Mouse (Mus musculus) layer of hippocampus, postnatal 36 days (tissue): ENCODE results near the gene Tmem140. TPM values are rescaled to one million over a fixed set of nuclear protein-coding genes. Genes with fewer than 3 reads are reported as not detected.

Source experiments
- DNase-seq, 2 experiments: peaks; one replicate each; pipeline ENCODE4 v3.0.0; 2022
- total RNA-seq, 2 experiments: library from RNA; stranded (reverse); gene quantifications; 2 replicates each; pipeline ENCODE4 v1.2.3; 2021

The Tmem140 gene
- total RNA-seq: 1 to 10 TPM; 1.8 to 2.4 TPM

DNA sequence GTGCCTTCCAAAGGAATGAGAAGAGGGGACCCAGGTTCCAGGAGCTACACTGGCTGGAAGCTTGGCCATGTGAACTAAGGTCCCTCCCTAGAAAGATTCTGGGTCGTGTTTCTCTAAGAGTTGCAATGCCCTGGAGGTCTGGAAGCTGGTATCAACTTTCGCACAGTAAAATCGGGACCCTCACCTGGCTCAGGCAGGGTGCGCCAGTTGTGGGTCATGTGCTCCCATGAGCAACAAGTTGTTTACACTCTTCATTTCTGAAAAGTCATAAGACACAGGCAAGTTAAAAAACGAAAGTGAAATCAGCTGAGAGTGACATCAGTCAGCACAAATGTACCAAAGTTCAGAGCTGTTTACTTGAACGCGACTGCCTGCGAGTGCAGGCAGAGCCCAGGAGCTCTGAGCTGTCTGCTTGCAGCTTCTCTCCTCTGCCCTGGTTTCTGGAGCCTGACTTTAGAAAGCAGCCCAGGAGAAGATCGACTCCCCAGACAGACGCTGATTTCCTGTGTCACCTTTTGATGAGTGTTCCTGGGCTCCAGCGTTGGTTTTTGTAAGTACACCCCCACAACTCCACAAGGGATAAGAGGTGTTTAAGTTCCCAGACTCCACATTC, at the start of gene Tmem140:
Gene Tmem140 (plus strand): TSS at position 356 of the 613 bp plus-strand sequence.
- DNase-seq: no peak

DNA sequence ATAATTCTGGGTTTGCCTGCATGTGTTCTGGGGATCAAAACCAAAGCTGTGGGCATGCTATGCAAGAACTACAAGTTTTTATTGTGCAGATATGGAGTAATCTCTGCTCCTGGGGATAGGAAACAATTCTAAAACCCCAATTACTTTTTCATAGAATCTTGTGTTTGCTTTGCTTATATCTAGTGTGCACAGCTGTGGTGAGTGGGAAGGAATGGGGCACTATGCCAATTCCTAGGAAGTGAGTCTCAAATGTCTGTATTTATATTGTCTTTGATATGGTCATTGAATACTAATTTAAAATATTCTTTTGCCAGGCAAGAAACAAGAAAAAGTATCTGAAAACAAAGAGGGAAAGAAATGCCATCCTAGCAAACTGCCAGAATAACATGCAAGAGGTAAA, 38.5 kb upstream of the Tmem140 start:
- DNase-seq: peak in 1 of 2 experiments; percentile 8

DNA sequence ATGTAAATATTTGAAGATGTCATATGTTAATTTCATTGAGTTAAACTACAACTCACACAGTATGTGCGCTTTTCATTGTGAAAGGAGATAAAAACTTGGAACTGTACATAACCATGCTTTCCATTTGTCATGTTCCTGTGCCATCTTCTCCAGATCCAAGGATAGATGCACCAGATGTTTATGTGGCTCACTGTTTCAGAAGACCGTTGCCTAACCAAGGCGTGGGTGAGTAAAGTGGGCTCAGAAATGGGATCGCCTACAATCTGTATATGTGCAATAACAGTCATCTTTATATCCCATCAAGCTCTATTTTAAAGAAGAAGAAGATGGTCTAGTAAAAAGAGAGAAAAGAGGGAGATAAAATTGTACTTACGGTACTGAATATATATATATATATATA, 30.6 kb upstream of the Tmem140 start:
- DNase-seq: no peak

DNA sequence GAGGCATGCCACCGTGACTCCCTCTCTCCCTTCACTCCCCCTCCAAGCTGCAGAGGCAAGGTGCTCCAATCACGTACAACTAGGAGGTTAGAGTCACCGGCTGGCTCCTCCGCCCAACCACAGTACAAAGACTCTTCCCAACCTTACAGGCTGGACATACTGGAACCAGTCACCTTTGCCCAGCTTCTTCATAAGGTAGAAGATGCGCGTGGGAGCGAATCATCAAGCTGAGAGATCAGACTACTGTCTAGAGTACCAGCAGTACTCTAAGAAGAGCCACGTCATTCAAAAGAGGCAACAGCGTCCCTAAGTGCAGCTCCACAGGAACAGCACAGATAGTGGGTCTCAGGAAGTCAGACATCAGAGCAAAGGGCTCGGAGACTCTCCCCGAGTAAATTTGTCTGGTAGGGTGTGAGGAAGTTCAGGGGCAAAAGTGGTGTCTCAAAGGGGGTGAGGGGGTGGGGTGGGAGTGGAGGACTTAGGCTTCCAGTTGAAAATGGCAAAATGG, 1.3 kb upstream of the Tmem140 start:
- DNase-seq: no peak

DNA sequence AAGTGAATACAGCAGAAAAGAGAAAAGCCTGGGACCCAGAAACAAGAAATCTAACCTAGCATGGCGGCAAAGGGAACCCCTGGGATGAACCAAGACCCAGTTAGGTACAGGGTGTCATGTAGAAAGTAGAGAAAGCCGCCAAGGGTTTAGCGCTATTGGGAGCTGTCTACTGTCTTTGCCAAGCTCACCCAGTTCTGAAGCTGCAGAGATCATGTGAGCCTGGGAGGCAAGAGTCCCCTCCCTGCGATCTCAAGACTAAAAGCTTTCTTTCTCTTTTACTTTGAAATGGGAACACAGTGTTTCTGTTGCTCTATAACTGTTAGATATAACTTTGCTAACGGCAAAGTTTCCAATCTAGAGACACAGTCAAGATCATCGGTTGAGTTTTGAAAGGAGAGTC, 565 bp upstream of the Tmem140 start:
- no peak for DNase-seq

DNA sequence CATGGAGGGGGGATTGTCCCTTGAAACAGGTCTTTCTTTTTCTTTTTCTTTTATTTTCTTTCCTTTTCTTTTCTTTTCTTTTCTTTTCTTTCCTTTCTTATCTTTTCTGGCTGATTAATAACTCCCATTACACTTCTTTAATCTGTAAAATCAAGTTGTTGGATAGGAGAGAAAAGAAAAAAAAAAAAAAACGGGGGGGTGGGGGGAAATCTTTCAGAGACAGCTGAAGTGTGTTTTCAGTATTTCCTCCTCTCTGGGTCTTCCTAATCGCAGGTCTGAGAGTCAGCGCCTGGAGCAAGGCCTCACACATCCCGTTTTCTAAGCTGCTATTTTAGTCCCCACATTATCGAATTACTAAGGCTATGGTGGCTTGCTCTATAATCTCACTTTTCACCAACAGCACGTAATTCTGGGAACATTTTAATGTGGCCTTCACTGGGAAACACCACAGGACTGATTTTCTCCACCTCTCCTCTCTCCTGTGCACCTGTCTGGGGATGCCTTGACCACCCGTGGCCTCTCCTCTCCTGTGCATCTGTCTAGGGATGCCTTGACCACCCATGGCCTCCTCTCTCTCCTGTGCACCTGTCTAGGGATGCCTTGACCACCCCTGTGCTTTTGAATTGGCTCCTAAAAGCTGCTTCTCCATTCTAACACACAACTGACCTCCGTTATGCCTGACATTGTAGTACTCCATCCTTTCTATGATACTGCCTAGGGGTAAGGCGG, 1.0 kb downstream of the Tmem140 start:
- DNase-seq: no peak

DNA sequence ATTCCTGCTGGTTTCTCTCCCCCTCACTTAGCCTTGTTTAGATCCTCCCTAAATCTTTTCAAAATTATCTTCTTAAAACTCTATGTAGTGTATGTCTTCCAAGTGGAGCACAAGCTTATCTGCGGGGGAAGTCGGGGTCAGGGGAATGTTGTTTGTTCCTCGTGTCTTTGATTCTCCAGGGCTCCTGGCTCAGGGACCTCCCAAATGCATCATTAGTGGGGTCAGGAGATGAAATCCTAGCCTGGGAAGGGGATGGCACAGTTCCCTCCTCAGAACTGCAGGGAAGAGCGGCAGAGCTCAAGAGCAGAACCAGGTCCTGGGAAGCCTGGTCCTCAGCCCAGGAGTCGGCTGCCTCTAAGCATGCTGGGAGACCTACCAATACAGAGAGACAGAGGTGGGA, 2.3 kb downstream of the Tmem140 start:
- DNase-seq: no peak

DNA sequence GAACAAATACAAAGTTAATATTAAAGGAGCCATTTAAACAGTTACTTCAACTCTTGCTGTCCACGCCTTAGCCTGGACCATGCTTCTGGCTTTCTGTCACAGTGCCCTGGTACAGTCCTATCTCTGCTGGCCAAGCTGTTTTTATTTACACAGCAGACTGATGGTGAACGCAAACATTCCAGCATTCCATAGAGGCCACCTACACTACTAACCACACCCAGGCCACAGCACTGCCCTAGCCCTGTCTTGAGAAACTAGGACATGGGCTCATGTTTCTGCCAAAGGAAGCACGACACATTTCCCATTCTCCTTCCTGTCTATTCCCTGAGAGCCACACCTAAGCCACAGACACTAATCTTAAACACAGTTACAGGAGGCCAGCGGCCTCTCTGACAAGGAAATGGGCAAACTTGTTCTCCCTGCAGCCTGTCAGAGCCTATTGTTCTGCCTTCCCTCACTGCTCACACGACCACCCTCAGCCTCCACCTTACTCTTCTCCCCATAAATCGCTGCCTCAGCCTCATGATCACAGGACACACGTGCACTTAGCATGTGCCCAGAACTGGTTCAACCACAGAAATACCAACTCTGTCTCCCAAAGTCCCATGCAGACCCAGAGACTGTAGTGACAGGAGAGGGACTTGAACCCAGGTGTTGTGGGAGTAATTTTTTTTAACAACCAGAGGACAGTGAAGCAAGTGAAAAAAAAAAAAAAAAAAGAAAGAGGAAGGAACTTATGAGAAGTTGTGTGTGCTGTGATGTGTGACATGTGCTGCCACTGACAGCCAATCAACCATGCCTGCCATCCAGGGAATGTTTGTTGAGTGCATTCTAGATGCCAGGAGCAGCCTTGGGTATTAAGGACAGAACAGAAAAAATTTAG, 3.0 kb downstream of the Tmem140 start:
- DNase-seq: no peak

DNA sequence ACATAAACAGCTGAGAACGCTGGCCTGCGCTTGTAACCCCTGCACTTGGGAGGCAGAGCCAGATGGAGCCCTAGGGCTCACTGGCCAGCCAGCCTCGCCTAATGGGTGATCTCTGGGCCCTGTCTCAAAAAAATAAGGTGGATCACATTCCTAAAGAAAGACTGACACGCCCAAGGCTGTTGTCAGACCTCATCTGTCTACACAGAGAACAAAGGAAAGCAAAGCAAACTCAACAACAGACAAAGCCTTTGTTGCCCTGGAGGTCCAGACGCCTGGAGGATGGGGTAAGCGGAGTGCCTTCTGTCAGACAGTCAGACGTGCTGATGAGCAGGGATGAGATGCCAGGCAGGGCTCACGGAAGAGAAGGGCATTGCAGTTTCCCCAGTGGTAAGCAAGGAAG, 3.8 kb downstream of the Tmem140 start:
- no peak for DNase-seq

DNA sequence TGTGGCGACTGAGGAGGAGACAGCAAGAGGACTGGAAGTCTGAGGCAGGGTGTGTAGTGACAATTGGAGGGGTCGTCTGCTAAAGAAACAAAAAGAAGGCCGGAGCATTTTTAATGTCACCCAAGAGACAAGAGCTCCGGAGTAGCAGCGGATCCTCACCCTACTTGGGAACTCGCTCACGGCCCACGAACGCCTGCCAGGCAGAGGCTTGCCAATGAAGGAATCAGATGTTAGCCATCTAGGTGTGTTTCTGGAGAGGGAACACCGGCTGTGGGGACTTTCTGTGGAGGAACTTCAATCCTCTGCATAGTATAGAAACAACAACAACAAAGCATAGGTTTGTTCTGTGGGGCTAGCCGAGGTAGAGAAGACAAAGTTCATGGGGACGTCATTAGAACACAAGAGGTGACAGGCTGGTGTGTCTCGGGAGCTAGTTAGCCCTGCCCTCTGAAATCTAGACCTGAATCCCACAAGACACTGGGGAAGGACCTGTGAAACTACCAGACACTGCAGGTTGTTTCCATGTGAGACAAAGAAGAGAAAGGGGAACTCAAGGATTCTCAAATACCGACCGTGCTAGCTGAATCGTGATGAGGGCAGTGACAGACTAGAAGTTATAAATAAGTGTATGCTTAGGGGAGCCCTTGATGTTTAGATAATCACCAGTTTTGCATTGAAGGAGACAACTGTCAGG, 4.5 kb downstream of the Tmem140 start:
- no peak for DNase-seq

DNA sequence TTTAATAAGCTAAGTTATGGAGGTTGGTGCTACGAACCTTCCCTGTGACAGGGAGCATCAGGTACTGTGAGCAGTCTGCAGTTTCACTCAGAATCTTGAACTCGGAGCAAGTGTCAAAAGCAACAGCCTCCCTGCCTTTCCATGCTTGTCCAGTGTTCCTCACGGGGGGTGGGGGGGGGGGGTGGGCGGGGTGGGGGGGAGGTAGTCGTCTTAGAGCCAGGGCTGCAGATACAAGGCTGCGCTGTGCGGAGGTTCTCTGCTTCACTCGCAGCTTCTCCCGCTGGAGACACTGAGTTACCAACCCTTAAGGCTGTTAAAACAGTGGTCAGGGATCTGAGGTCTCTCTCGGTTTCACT, 5.0 kb downstream of the Tmem140 start:
- no peak for DNase-seq

DNA sequence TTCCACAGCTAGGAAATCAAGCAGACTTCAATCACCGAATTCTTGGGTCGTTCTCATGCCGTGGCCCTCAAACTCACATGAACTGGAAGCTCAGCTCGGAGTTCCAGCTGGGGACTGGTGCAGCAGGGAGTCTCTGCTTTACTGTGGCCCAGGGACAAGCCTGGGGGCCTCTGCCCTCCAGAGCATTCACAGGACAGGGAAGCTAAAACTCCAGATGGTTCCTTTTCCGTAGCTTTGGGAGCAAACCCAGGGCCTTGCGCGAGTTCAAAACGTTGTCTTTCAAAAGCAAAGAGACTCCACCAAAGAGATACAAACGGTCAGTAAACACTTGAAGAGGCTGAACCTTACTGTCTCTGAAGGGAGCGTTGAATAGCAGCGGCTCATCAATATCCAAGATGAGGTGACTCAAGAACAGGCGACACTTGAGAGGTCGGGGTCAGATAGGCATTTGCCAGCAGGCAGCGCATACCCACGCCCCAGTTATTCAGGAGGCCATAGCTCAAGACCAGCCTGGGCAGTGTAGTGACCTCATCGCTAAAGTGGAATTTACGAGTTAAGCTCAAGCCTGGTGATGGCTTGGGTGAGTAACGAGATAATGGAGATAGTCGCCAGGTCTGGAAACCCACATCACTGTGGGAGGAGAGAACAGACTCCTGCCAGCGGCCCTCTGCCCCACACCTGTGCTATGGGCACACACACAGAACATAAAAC, 5.7 kb downstream of the Tmem140 start:
- no peak for DNase-seq

DNA sequence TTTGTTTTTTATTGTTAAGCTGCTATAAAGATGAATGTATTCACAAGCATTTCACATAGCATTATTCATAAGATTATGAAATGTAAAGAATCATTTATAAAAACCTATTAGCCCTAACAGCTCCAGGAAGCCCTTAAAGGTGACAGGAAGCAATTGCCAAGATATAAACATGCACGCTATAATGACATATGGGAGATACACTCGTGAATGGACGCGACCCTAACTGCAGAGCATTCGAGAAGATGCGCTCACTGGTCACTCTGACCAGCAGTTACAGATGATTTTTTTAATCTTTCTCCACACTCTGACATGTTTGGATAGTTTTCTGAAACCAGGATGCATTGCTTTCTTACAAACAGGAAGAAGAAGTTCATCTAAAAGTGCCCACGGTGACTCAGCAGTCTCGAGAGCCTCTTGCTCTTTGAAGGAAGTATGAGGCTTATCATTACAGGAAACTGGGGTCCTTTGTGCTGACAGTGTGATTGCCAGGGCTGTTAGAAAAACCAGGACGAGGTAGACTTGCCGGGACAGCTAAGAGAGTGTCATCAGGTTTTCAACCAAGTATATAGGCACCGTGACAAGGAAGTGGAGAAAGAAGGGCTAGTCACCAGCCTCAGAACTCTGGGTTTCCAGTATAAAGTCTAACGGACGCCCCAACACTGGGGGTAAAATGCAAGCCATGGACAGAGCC, 6.4 kb downstream of the Tmem140 start:
- DNase-seq: no peak

DNA sequence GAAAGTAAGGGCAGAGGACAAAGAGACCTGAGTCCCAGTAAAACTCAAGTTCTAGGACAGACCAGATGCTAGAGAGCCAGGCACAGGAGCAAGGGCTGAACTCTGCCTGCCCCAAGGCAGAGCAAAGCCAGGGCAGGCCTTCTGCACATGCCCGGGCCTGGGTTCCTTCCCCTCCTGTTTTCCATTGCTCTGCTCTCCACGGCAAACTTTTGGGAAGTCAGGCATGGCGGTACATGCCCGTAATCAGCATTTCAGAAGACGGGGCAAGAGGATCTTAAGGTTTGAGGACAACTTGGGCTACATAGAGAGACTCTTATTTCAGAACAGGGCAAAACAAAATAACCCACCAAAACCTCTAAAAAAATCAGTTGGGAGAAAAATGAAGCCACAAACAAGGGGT, 7.2 kb downstream of the Tmem140 start:
- no peak for DNase-seq

DNA sequence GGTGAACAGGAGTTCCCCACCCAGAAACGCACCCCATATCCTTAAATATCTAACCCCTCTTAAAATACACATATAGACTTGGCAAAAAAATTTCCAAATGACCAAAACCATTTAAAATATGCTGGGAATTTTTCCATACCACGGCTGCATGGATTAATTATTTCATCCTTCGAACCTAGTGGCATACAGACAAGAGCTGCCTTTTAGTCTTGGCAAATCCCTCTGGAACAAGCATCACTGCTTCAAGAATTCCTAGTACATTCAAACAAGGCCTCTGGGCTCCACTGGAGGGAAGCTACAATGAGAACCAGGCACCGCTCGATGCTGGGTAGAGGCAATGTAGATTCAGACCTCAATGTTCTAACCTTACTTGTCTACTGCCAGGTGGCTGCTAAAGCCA, 7.8 kb downstream of the Tmem140 start:
- DNase-seq: no peak

DNA sequence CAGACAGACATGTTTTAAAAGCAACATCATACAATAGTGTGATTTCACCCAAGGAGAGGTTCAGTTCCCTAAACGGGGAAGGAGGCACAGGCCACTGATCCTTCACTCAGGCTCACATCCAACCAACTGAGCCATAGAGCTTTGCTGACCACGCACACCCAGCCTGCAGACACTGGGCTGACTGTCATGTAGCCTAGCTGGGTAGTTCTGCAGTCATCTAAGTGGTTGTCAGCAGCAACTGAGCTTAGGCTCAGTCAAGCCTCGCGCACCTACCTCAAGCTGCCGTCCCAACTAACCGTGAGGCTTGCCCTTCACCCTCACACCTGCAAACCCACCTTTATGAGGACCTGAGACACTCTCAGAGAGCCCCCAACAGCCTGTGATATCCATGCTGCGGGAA, 9.0 kb downstream of the Tmem140 start:
- DNase-seq: no peak

DNA sequence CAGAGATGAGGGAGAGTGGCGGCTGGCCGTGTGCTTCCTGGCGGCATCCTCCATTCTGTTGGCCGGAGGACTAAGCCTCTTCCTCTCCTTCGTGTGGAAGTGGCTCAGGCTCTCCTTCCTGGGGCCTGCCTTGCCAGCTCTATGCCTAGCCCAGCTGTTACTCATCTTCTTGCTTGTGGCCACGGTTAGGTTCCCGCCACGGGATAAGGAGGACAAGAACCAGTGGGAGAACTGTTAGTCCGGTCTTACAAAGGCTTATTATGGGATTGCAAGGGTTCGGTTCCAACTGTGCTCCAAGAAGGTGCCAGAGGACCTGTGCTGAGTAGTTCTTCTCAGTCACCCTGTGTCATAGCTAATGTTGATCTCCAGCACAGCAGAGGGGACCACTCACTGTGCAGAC, 9.9 kb downstream of the Tmem140 start:
- DNase-seq: no peak

DNA sequence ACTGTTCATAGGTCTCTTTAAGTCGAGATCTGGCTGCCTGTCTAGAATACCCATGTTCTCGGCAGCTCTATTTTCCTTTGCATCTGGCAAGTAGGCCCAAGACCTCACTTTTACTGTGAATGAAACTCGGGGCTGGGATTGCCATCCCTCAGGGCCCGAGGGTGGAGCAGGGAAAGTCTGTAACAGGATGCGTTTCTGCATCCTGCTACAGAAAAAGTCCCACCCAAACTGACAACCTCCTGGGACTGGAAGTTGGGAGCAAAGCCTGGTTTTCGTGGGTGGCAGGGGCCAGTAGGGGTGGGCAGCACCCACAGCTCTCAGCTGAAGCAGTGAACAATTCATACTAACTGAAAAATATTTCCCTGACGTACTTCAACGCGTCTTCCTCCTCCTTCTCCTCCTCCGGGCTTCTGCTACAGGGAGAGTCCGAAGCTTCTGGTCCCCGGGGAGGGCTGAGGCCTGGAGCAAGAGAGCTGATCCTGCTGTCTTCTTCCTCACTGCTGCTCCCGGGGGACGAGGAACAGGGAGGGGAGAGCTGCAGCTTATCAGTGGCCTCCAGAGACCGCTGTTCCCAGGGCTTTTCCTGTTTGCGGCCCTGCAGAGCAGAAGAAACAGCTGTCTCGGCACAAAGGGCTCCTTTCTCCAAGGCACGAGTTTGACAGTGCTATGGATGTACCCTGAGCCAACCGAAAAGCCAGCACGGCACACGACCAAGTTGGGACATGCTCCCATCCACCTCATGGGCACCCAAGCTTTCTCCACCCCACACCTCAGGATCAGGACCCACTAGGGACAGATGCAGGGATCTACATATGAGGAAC, 11.4 kb downstream of the Tmem140 start:
- DNase-seq: no peak

DNA sequence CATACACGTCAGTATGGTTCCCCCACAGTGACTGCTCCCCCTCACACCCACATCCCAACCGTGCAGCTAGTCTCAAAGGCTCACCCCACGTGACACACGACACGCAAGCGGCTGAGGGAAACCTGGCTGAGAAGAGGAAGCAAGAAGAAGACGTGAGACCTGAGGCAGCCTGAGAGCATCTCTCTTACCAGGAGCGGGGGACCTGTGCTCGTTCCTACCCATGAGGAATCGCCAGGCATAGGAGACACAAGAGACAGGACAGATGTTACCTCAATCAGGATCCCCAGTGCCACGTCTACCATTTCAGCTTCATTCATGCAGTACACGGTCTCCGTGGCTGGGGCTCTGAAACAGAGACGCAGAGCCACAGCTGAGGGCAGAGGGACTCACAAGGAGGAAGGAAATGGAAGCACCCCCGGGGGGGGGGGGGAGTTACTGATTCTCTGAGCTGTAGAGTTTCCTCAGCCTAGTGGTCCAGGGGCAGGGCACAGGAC, 12.4 kb downstream of the Tmem140 start:
- DNase-seq: peak; percentile 41 to 48
